9 mouse cellular contexts compared by ENCODE assay signal in genomic region chr7:79729169-79729568, GRCm38 (mm10). TPM values are rescaled to one million over a fixed set of nuclear protein-coding genes. Genes with fewer than 3 reads are reported as not detected.
DNase-seq lines count a peak whose midpoint lies in the region; ATAC-seq and TF ChIP-seq lines count a peak whose summit lies in the region.
"Had no signal": no experiment of that assay in that cellular context is flagged by ENCODE, and none has a peak within 500 bp of the region (broad histone marks: within the 10 kb centered on the region; RNA-seq: fewer than 3 reads in every experiment).

No protein-coding gene starts in this region.

- H3K27ac ChIP-seq in embryonic facial prominence, embryonic 10.5 days (replicated peaks) = no peak overlapping the region
- no peak overlapping the region for H3K27ac ChIP-seq in left cerebral cortex, adult 2 months
- H3K27ac ChIP-seq in midbrain, embryonic 12.5 days (replicated peaks) = no peak overlapping the region
- H3K27ac ChIP-seq in stomach, postnatal 0 days (replicated peaks) = no peak overlapping the region
- H3K27ac ChIP-seq: macrophage had no signal

- ATAC-seq in hematopoietic stem cell, adult 5-6 weeks (replicated peaks in 1 of 2; ENCODE audit: insufficient read depth in 1 of 2, low FRiP score in 2 of 2, low TSS enrichment in 1 of 2, low read depth in 1 of 2, poor library complexity in 2 of 2, severe bottlenecking in 2 of 2) = peak; percentile 61 to 72; a peak in 3 of 4 replicates
- ATAC-seq in midbrain, embryonic 12.5 days (ENCODE audit: low FRiP score, low read depth) = peak; percentile 28; the same call in 1 of the 2 replicates
- ATAC-seq in stomach, postnatal 0 days (ENCODE audit: low FRiP score, low TSS enrichment) = no peak

- no peak overlapping the region for H3K4me3 ChIP-seq in embryonic facial prominence, embryonic 10.5 days
- H3K4me3 ChIP-seq in left cerebral cortex, adult 2 months = no peak overlapping the region
- no peak overlapping the region for H3K4me3 ChIP-seq in midbrain, embryonic 12.5 days
- H3K4me3 ChIP-seq in stomach, postnatal 0 days (ENCODE audit: low read depth, low read length) = no peak overlapping the region

- H3K9ac ChIP-seq in midbrain, embryonic 12.5 days (replicated peaks) = no peak overlapping the region
- no peak overlapping the region for H3K9ac ChIP-seq in stomach, postnatal 0 days (ENCODE audit: low read length)

- no peak for TF ChIP-seq EP300 in stomach, postnatal 0 days (optimal IDR thresholded peaks at IDR 0.05)

- 0 out of 2 replicates have a peak, but pooled peaks cover 7% of the 10 kb centered on the region for H3K4me1 ChIP-seq in embryonic facial prominence, embryonic 10.5 days
- H3K4me1 ChIP-seq in midbrain, embryonic 12.5 days = peaks cover 3% of the 10 kb centered on the region; the same call in 1 of the 2 replicates
- H3K4me1 ChIP-seq in stomach, postnatal 0 days (replicated peaks; ENCODE audit: control insufficient read depth, insufficient read depth) = no peaks in the 10 kb centered on the region

- no peaks in the 10 kb centered on the region for H3K36me3 ChIP-seq in embryonic facial prominence, embryonic 10.5 days (replicated peaks)
- no peaks in the 10 kb centered on the region for H3K36me3 ChIP-seq in midbrain, embryonic 12.5 days
- H3K36me3 ChIP-seq in stomach, postnatal 0 days (ENCODE audit: control insufficient read depth, insufficient read depth, low read length) = no peaks in the 10 kb centered on the region

- peak; percentile 86 for TF ChIP-seq CTCF in left cerebral cortex, adult 2 months (IDR thresholded peaks at IDR 0.05)
- peak; percentile 87 for TF ChIP-seq CTCF in stomach, postnatal 0 days (IDR thresholded peaks at IDR 0.05; ENCODE audit: low read depth)

- 8% methylated on average over 8 of the region's 8 CpGs for WGBS in embryonic facial prominence, embryonic 10.5 days
- WGBS in midbrain, embryonic 12.5 days = 5% methylated on average over 8 of the region's 8 CpGs
- WGBS in stomach, postnatal 0 days = 8% methylated on average over 8 of the region's 8 CpGs

- DNase-seq in heart, adult 8-10 months (ENCODE audit: low spot score) = peak; percentile 45
- DNase-seq in heart, postnatal 25 days (ENCODE audit: low spot score) = no peak
- peak; percentile 80 for DNase-seq in R1 (ENCODE audit: low read depth, low spot score)
- DNase-seq in embryonic facial prominence, embryonic 10.5 days (ENCODE audit: low spot score) = peak; percentile 86
- peak; percentile 59 to 69 for DNase-seq in left cerebral cortex, adult 2 months (ENCODE audit: extremely low spot score in 1 of 2, low spot score in 2 of 2)
- DNase-seq in stomach, postnatal 0 days (ENCODE audit: low spot score) = peak; percentile 76

- intact Hi-C loops in heart, postnatal 25 days (cut with DNase I) = loop anchor here (2.0 to 5.0 kb wide), 3 partner anchors 67 to 232 kb away; partner anchors contain the start of gene Ticrr
- intact Hi-C loops in left cerebral cortex, adult 2 months (cut with DNase I) = loop anchor here (2.0 kb wide), 1 partner anchor 234 kb away; no protein-coding TSS in a partner anchor

- H3K4me2 ChIP-seq in midbrain, embryonic 12.5 days (replicated peaks) = no peak overlapping the region
- H3K4me2 ChIP-seq in stomach, postnatal 0 days (replicated peaks; ENCODE audit: low read depth) = no peak overlapping the region

- no peaks in the 10 kb centered on the region for H3K9me3 ChIP-seq in embryonic facial prominence, embryonic 10.5 days
- no peaks in the 10 kb centered on the region for H3K9me3 ChIP-seq in midbrain, embryonic 12.5 days
- H3K9me3 ChIP-seq in stomach, postnatal 0 days (ENCODE audit: control insufficient read depth, low read length) = no peaks in the 10 kb centered on the region

- H3K27me3 ChIP-seq in embryonic facial prominence, embryonic 10.5 days (replicated peaks; ENCODE audit: low read depth, poor library complexity, severe bottlenecking) = peaks cover 49% of the 10 kb centered on the region
- H3K27me3 ChIP-seq in midbrain, embryonic 12.5 days = peaks cover 39% of the 10 kb centered on the region
- H3K27me3 ChIP-seq in stomach, postnatal 0 days (ENCODE audit: control insufficient read depth, insufficient read depth, low read length) = no peaks in the 10 kb centered on the region

RNA-seq across cellular contexts. Expression of gene Plin1, which starts 3.5 kb away (rescaled TPM):
- 1 to 10 TPM; 4.4 to 5.6 (median 5.0) TPM for total RNA-seq in heart, adult 8-10 months (2022)
- 10 to 100 TPM in 1 of 2 experiments, 1 to 10 TPM in 1; 5.2 to 10.6 TPM for total RNA-seq in heart, postnatal 25 days (2021)
- 0.10 TPM in 1 of 2 replicates, not detected in the other for polyA plus RNA-seq in embryonic facial prominence, embryonic 10.5 days (2016; fragmentation: Nextera tagmentation; extraction: Ambion mirVana)
- total RNA-seq in hematopoietic stem cell, adult 5-6 weeks (2017) = not detected in 2 replicates
- total RNA-seq in left cerebral cortex, adult 2 months (2021) = not detected
- polyA plus RNA-seq in midbrain, embryonic 12.5 days (2016; fragmentation: Nextera tagmentation; extraction: Ambion mirVana) = not detected in 2 replicates
- polyA plus RNA-seq in stomach, postnatal 0 days (2015; fragmentation: Nextera tagmentation; extraction: Ambion mirVana) = 0.07 TPM in 1 of 2 replicates, not detected in the other
- polyA plus RNA-seq: macrophage had no signal

RNA-seq across cellular contexts. Expression of gene Kif7, which starts 13.6 kb away (rescaled TPM):
- total RNA-seq in heart, adult 8-10 months (2022) = 1 to 10 TPM; 1.2 to 1.4 (median 1.2) TPM
- 1 to 10 TPM; 1.7 to 1.8 TPM for total RNA-seq in heart, postnatal 25 days (2021)
- 7.4 and 7.7 TPM in 2 replicates for polyA plus RNA-seq in embryonic facial prominence, embryonic 10.5 days (2016; fragmentation: Nextera tagmentation; extraction: Ambion mirVana)
- 1.8 and 2.8 TPM in 2 replicates for total RNA-seq in hematopoietic stem cell, adult 5-6 weeks (2017)
- total RNA-seq in left cerebral cortex, adult 2 months (2021) = 1 to 10 TPM; 1.4 to 1.7 TPM
- polyA plus RNA-seq in midbrain, embryonic 12.5 days (2016; fragmentation: Nextera tagmentation; extraction: Ambion mirVana) = 7.2 and 7.5 TPM in 2 replicates
- polyA plus RNA-seq in stomach, postnatal 0 days (2015; fragmentation: Nextera tagmentation; extraction: Ambion mirVana) = 1.1 and 1.2 TPM in 2 replicates

RNA-seq across cellular contexts. Expression of gene Pex11a, which starts 13.8 kb away (rescaled TPM):
- total RNA-seq in heart, adult 8-10 months (2022) = 10 to 100 TPM; 15.7 to 29.2 (median 22.4) TPM
- total RNA-seq in heart, postnatal 25 days (2021) = 10 to 100 TPM; 13.2 to 15.2 TPM
- polyA plus RNA-seq in embryonic facial prominence, embryonic 10.5 days (2016; fragmentation: Nextera tagmentation; extraction: Ambion mirVana) = 7.2 and 8.4 TPM in 2 replicates
- total RNA-seq in hematopoietic stem cell, adult 5-6 weeks (2017) = 4.9 and 5.6 TPM in 2 replicates
- total RNA-seq in left cerebral cortex, adult 2 months (2021) = 10 to 100 TPM; 10.1 to 11.5 TPM
- 8.1 and 8.8 TPM in 2 replicates for polyA plus RNA-seq in midbrain, embryonic 12.5 days (2016; fragmentation: Nextera tagmentation; extraction: Ambion mirVana)
- polyA plus RNA-seq in stomach, postnatal 0 days (2015; fragmentation: Nextera tagmentation; extraction: Ambion mirVana) = 10.3 and 11.5 TPM in 2 replicates

RNA-seq across cellular contexts. Expression of gene Wdr93, which starts 13.8 kb away (rescaled TPM):
- total RNA-seq in heart, adult 8-10 months (2022) = not detected
- under 1 TPM in 1 of 2 experiments, not detected in 1; 0.21 TPM for total RNA-seq in heart, postnatal 25 days (2021)
- 0.38 and 0.45 TPM in 2 replicates for polyA plus RNA-seq in embryonic facial prominence, embryonic 10.5 days (2016; fragmentation: Nextera tagmentation; extraction: Ambion mirVana)
- total RNA-seq in hematopoietic stem cell, adult 5-6 weeks (2017) = not detected in 2 replicates
- under 1 TPM in 1 of 2 experiments, not detected in 1; 0.35 TPM for total RNA-seq in left cerebral cortex, adult 2 months (2021)
- polyA plus RNA-seq in midbrain, embryonic 12.5 days (2016; fragmentation: Nextera tagmentation; extraction: Ambion mirVana) = 0.13 and 0.34 TPM in 2 replicates
- 0.04 TPM in 1 of 2 replicates, not detected in the other for polyA plus RNA-seq in stomach, postnatal 0 days (2015; fragmentation: Nextera tagmentation; extraction: Ambion mirVana)
